Mouse (Mus musculus) heart, postnatal 10 days (tissue): ENCODE measurements at regions not wholly inside any gene's neighbourhood (a gene's known extent, or its start where the extent isn't known, plus 50 kb on each side); places are given as distances from the start of the nearest gene placed in this dataset.
A peak's percentile ranks its signal among the peaks of the same experiment; 100 is the strongest.

Experiments used
- DNase-seq, 2 experiments: peaks; one replicate each; pipeline ENCODE4 v3.0.0; 2021
- intact Hi-C: fragments of 180-260 bp; cut with DNase I; formaldehyde crosslinking; loops from one replicate; pipeline ENCODE4 v1.15.1; 2025

DNA sequence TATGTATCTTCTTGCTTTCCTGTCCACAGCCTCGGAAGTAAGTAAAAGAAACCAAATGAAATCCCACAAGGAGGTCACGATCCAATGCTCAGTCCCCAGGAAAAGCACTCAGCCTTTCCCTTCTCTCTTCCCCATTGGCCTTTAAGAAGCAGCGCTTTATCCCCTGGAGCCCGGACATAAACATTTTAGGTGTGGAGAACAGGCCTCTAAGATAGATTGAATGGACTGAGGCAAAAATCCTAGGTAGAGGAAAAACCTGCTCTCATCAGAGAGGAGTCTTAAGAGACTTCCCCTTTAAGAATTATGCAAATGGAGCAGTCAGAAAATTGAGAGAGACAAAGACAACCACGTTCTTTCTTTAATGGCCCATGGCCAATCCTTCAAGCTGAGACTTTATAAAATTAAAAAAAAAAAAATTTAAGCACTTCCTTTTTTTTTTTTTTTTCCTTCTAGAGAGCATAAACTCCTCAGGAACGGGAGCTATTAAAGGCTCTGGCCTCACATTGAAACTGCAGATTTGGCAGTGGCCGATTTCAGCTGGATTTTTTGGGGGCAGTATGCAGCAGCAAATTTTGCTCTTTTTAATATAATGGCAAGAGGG lies 1020.5 kb downstream of the 9330182O14Rik start:
- DNase-seq = peak in 1 of 2 experiments; percentile 47
- intact Hi-C loops = no loop called here

DNA sequence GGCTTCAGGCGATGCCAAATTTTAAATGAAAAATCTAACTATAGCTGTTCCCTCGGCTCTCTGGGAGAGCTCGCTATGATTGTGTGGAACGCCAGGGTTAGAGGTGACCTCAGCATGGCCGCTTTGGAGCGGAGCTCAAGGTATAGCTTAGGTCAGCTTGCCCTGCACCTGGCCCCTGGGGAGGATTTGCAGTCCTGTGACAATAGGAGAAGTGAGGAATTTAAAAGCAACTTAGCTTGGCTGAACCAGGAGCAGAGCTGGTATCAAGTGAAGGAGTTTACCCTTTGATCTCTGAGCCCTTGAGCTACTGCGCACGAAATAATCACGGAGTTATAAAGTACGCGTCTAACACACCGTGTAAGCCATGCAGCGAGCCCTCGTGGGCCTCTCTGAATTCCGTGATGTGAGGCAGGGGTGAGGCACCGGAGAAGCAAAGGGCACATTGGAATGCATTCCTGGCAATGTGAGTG lies 1021.0 kb downstream of the 9330182O14Rik start:
- DNase-seq = peak; percentile 44 to 57
- intact Hi-C loops = no loop called here

DNA sequence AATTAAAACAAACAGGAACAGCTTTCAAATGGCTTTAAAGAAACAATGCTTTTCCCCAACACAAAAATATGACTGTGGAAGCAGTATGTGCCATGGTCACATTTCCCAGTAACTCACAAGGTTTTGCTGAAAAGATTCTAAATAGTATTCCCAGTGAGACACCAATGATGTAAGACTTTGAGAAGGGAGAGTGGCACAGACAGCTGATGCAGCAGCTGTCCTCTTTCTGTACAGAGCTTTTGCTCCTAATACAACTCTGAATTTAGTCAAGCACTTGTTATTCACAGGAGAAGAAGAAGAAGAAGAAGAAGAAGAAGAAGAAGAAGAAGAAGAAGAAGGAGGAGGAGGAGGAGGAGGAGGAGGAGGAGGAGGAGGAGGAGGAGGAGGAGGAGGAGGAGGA lies 1023.6 kb downstream of the 9330182O14Rik start:
- intact Hi-C loops = no loop called here
- DNase-seq = no peak

DNA sequence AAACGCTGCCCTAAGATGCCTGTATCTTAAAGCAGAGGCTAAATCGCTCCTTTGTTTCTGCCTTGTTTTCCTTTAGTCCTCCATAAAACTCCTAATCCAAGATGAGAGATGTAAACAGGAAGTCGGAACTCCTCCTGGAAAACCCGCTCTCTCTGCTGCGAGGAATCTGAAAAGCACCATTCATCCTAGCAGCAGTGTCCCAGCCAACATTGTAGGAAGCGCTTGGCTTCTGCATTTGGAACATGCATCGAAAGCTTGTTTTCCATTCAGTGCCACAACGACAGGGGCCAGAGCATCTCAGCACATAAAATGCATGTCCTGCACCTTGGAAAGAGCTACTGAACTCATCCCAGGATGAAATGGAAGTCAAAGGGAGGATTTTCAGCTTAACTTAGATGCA lies 1028.1 kb downstream of the 9330182O14Rik start:
- peak; percentile 18 to 22 for DNase-seq
- intact Hi-C loops = loop anchor here (2.0 to 10.0 kb wide), 3 partner anchors 495 to 633 kb away; no protein-coding TSS in a partner anchor

DNA sequence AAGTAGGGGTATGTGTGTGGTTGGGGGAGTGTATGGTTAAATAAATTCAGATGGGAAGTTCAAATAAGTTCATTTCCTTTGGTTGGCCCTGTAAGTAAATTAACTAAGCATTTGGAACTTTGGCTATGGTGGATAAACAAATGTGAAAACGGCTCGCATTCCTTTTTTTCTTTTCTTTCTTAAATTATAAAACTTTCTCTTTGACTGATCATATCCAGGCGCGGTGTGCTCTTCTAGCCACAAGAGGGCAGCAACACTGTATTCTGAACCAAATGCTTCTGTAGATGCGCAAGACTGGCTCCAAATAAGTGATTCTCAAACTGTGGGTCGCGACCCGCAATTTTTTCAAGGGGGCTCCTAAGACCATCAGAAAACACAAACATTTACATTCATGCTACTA lies 1028.6 kb downstream of the 9330182O14Rik start:
- intact Hi-C loops = loop anchor here (2.0 to 10.0 kb wide), 3 partner anchors 494 to 632 kb away; no protein-coding TSS in a partner anchor

DNA sequence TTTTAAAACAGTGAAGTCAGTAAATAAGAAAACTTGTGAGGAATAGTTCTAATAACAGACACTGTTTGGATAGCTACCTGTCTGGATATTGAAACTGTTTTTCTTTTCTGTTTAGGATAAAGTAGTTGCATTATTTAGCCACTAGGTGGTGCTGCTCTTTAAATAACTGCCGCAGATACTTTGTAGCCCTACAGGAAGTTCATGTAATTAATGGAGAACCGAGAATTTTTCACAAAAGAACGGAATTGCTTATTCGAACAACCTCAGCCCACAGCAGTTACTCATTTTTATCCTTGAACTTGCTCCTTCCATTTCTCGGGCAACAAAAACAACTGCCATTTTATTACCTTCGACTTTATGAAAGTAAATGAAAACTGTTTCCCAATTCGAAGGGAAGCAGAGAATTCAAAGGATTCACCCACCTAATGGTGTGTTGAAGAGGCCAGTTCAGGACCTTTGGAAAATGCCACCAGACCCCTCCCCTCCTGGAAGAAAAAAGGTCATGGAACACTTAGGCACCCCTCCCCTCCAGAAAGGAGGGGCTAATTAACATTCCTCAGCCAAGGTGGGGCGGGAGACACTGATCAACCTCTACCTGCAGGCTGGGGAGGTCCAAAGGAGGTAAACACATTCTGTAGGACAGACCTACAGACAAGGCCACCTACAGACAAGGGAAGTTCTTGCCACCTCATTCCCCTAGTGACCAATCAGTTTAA lies 1029.6 kb downstream of the 9330182O14Rik start:
- peak; percentile 8 to 62 for DNase-seq
- intact Hi-C loops = loop anchor here (2.0 to 10.0 kb wide), 3 partner anchors 493 to 631 kb away; no protein-coding TSS in a partner anchor

More for the DNA sequence above, 1028.6 kb downstream of the 9330182O14Rik start:
- DNase-seq = peak; percentile 33 to 71

DNA sequence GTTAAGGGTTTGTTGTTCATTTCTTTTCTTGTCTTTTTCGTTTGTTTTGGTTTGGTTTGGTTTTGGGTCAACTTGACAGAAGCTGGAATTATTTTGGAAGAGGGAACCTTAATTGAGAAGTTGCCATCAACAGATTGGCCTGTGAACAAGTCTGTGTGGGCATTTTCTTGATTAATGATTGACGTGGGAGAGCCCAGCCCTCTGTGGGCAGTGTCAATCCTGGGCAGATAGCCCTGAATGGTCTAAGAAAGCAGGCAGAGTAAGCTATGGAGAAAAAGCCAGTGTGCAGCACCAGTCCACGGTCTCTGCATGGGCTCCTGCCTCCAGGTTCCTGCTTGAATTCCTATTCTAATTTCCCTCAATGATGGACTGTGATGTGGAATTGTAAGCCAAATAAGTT lies 1031.4 kb downstream of the 9330182O14Rik start:
- intact Hi-C loops = loop anchor here (10.0 kb wide), 2 partner anchors 549 to 629 kb away; no protein-coding TSS in a partner anchor

DNA sequence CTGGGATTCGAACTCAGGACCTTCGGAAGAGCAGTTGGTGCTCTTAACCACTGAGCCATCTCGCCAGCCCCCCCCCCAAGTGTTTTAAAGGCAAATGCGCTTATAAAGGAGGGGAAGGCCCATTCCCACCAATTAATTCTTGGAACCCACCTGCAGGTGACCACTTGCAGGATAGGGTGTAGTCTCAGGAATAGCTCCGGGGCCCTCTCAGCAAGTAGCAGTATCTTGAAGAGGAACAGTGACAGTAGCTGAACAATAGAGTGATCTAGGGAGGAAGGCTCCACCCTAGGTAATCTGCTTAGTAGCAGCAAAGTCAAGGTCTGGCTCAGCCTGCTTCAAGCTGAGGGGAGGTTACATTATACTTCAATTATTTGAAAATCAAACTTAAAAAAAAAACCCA lies 1056.6 kb downstream of the 9330182O14Rik start:
- no peak for DNase-seq
- intact Hi-C loops = loop anchor here (10.0 kb wide), 3 partner anchors 524 to 784 kb away; no protein-coding TSS in a partner anchor

More for the DNA sequence above, 1031.4 kb downstream of the 9330182O14Rik start:
- DNase-seq = no peak

DNA sequence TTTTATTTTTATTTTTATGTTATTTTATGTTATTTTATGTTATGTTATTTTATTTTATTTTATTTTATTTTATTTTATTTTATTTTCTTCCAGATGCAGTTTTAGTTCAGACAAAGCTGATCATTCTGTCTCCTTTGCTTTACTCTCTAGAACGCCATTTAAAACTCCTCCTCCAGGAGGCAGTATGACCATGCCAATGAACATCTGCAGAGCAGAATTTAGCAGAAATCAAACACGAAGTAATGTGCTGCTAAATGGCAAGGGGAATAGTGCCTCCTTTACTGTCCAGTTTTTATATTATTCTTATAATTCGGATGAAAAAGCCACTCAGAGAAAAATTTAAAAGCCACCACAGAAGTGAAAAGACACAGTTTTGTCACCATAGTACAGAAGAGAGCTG lies 1059.1 kb downstream of the 9330182O14Rik start:
- intact Hi-C loops = loop anchor here (2.0 to 10.0 kb wide), 4 partner anchors 464 to 782 kb away; no protein-coding TSS in a partner anchor
- peak; percentile 71 to 85 for DNase-seq

DNA sequence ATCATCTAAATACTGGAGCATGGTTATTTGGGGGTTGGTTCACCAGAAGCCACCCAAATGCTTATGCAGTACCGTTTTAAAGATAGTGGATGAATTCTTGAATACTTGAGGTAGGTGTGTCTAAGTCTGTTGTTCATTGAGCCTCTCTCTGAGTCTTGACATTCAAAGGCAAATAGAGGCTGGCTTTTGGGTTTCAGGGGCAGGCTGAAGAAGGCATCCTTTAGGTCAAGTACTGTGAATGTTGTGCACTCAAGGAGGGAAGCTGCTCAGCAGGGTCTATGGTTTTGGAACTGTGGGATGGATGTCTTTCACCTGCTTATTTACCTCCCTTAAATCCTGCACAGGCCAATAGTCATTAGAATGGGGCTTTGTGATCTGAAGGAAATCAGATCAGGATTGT lies 1089.6 kb downstream of the 9330182O14Rik start:
- intact Hi-C loops = no loop called here
- DNase-seq = no peak

DNA sequence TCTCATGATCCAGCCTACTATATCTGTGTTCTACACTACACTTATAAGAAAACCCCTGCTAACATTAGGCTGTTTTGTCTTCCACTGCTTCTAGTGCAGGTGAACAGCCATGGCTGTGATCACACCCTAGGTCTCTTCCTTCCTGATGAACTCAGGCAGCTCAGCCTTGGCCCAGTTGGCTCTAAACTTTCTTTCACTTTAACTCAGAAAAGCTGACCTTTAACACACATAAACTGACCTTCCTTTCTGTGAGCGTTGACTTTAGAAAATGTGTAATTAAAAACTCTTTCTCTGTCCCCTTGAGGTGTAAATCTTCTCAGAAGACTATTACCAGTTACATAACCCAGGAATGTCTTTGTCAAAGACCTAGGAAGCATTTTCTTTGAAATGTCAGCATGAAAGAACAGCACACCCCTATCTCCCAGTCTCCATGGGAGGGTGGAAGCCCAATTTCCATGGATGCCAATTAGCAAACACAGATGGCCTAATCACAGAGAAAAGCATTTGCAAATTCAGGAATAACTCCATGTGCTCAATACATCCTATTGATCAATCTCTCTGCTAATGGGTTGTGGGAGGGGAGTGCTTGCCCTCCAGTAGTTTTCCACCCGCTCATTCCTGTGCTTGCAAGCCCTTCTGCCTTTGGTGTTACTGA lies 1098.4 kb downstream of the 9330182O14Rik start:
- no peak for DNase-seq
- intact Hi-C loops = no loop called here
